Mouse (Mus musculus) kidney, adult 2 months (tissue): ENCODE measurements at regions not wholly inside any gene's neighbourhood (a gene's known extent, or its start where the extent isn't known, plus 50 kb on each side); places are given as distances from the start of the nearest gene placed in this dataset.

ENCODE experiments used
- DNase-seq: peaks from one replicate; pipeline ENCODE4 v3.0.0; 2021
- H3K27ac ChIP-seq: fragments of 200-500 bp; 2 replicates; pipeline ENCODE4 v1.5.1; 2012; ENCODE audit warnings: low read depth, low read length, control low read depth, inconsistent platforms; ENCODE audit not compliant: insufficient read depth
- H3K27me3 ChIP-seq: fragments of 200-500 bp; replicated peaks from 2 replicates; pipeline ENCODE4 v1.6.1; 2012; ENCODE audit warnings: mild to moderate bottlenecking, moderate library complexity, low read length, inconsistent platforms; ENCODE audit not compliant: control insufficient read depth, insufficient read depth
- H3K36me3 ChIP-seq: fragments of 200-500 bp; 2 replicates; pipeline ENCODE4 v1.6.1; 2012; ENCODE audit warnings: mild to moderate bottlenecking, moderate library complexity, low read length, inconsistent platforms; ENCODE audit not compliant: control insufficient read depth, insufficient read depth
- H3K4me1 ChIP-seq: fragments of 200-500 bp; 2 replicates; pipeline ENCODE4 v1.6.1; 2011; ENCODE audit warnings: low read length; ENCODE audit not compliant: control insufficient read depth, insufficient read depth
- H3K4me3 ChIP-seq: fragments of 200-500 bp; 2 replicates; pipeline ENCODE4 v1.5.1; 2011; ENCODE audit warnings: mild to moderate bottlenecking, low read depth, low read length, control low read depth; ENCODE audit not compliant: insufficient read depth
- CTCF ChIP-seq: fragments of 200-500 bp; conservative IDR thresholded peaks from 2 replicates; pipeline ENCODE4 v1.5.1; 2011; ENCODE audit warnings: low read depth, mild to moderate bottlenecking, control low read depth, low read length, moderate library complexity, mixed read lengths; ENCODE audit not compliant: insufficient read depth, insufficient read length
- POLR2A ChIP-seq: fragments of 200-500 bp; IDR thresholded peaks from one replicate; pipeline ENCODE4 v1.6.1; 2011; ENCODE audit warnings: low read depth, low read length, control low read depth
- WGBS: fragments of 180-500 bp; shearing (Covaris S2); methylation state at CpG from one replicate; pipeline ENCODE4 v1.1.7; 2018; 5-methylcytosine and 5-hydroxymethylcytosine counted together

GRCm38 (mm10) chr5:96921511-96921910 lies 76.0 kb upstream of the Bmp2k start:
- Histone ChIP-seq H3K4me1 (peaks cover 10% of the 10 kb centered on the region; the same call in 1 of the 2 replicates), H3K27me3 (no peaks in the 10 kb centered on the region), H3K27ac (peak overlapping the region; percentile 80), H3K36me3 (no peaks in the 10 kb centered on the region), H3K4me3 (no peak overlapping the region)
- WGBS, result 56% methylated on average over 6 of the region's 6 CpGs
- no peak for TF ChIP-seq POLR2A
- DNase-seq, result no peak

- H3K27me3 ChIP-seq, result no peaks in the 10 kb centered on the region
- TF ChIP-seq POLR2A, result no peak
- no peak for TF ChIP-seq CTCF
- 40% methylated on average over 11 of the region's 11 CpGs for WGBS
- no peaks in the 10 kb centered on the region for H3K36me3 ChIP-seq
- peak overlapping the region; percentile 40 for H3K4me3 ChIP-seq
- peaks cover 10% of the 10 kb centered on the region; the same call in 1 of the 2 replicates for H3K4me1 ChIP-seq
- H3K27ac ChIP-seq, result peak overlapping the region; percentile 80
- DNase-seq, result peak; percentile 77
Measured at GRCm38 (mm10) chr5:96921973-96922715, 75.3 kb upstream of the Bmp2k start.

GRCm38 (mm10) chr5:96922716-96923076 lies 74.8 kb upstream of the Bmp2k start:
- 77% methylated on average over 4 of the region's 4 CpGs for WGBS
- TF ChIP-seq CTCF, result no peak
- no peak for TF ChIP-seq POLR2A
- H3K4me3 ChIP-seq, result no peak overlapping the region
- DNase-seq, result no peak
- H3K4me1 ChIP-seq, result peaks cover 9% of the 10 kb centered on the region; the same call in 1 of the 2 replicates
- H3K27ac ChIP-seq, result no peak overlapping the region
- H3K27me3 ChIP-seq, result no peaks in the 10 kb centered on the region
- H3K36me3 ChIP-seq, result no peaks in the 10 kb centered on the region

GRCm38 (mm10) chr5:96923526-96923925 lies 74.0 kb upstream of the Bmp2k start:
- no peak overlapping the region for H3K4me3 ChIP-seq
- TF ChIP-seq POLR2A (no peak), CTCF (no peak)
- WGBS, result 100% methylated on average over 1 of the region's 1 CpGs
- DNase-seq, result no peak
- H3K36me3 ChIP-seq, result no peaks in the 10 kb centered on the region
- no peaks in the 10 kb centered on the region for H3K27me3 ChIP-seq
- 0 out of 2 replicates have a peak, but pooled peaks cover 6% of the 10 kb centered on the region for H3K4me1 ChIP-seq
- H3K27ac ChIP-seq, result no peak overlapping the region

GRCm38 (mm10) chr5:96924736-96925429 lies 72.6 kb upstream of the Bmp2k start:
- 0 out of 2 replicates have a peak, but pooled peaks cover 6% of the 10 kb centered on the region for H3K4me1 ChIP-seq
- no peaks in the 10 kb centered on the region for H3K27me3 ChIP-seq
- no peaks in the 10 kb centered on the region for H3K36me3 ChIP-seq
- no peak for TF ChIP-seq CTCF
- no peak for TF ChIP-seq POLR2A
- H3K27ac ChIP-seq, result no peak overlapping the region
- DNase-seq, result no peak
- WGBS, result 85% methylated on average over 7 of the region's 7 CpGs
- H3K4me3 ChIP-seq, result no peak overlapping the region

- TF ChIP-seq POLR2A, result no peak
- TF ChIP-seq CTCF, result no peak
- Histone ChIP-seq H3K27ac (no peak overlapping the region), H3K36me3 (no peaks in the 10 kb centered on the region), H3K27me3 (no peaks in the 10 kb centered on the region), H3K4me3 (no peak overlapping the region), H3K4me1 (0 out of 2 replicates have a peak, but pooled peaks cover 6% of the 10 kb centered on the region)
- WGBS, result 54% methylated on average over 2 of the region's 2 CpGs
- DNase-seq, result no peak
Measured at GRCm38 (mm10) chr5:96925943-96926342, 71.5 kb upstream of the Bmp2k start.

- no peak overlapping the region for H3K27ac ChIP-seq
- no peaks in the 10 kb centered on the region for H3K27me3 ChIP-seq
- no peaks in the 10 kb centered on the region for H3K36me3 ChIP-seq
- 72% methylated on average over 2 of the region's 2 CpGs for WGBS
- DNase-seq, result no peak
- TF ChIP-seq POLR2A (no peak), CTCF (no peak)
- H3K4me1 ChIP-seq, result no peaks in the 10 kb centered on the region
- H3K4me3 ChIP-seq, result no peak overlapping the region
Measured at GRCm38 (mm10) chr5:96931091-96931490, 66.4 kb upstream of the Bmp2k start.
